Mouse (Mus musculus): ENCODE data around the gene Rad23b. TPM values are rescaled to one million over a fixed set of nuclear protein-coding genes. Genes with fewer than 3 reads are reported as not detected.
A peak's percentile ranks its signal among the peaks of the same experiment; 100 is the strongest.

Gene Rad23b
- polyA plus RNA-seq, 1 experiment, result 230 TPM

- no peak for DNase-seq (ENCODE audit: low read depth)
- no peak for TF ChIP-seq CTCF (IDR thresholded peaks at IDR 0.05; ENCODE audit: borderline replicate concordance, extremely low read depth, insufficient read depth, insufficient read length)
- TF ChIP-seq POLR2A (IDR thresholded peaks at IDR 0.05; ENCODE audit: borderline replicate concordance, extremely low read depth, insufficient read depth, insufficient read length, poor library complexity, severe bottlenecking), result no peak
These were observed 10.9 kb upstream of the Rad23b start for GRCm38 (mm10) chr4:55338905-55339304.

DNA sequence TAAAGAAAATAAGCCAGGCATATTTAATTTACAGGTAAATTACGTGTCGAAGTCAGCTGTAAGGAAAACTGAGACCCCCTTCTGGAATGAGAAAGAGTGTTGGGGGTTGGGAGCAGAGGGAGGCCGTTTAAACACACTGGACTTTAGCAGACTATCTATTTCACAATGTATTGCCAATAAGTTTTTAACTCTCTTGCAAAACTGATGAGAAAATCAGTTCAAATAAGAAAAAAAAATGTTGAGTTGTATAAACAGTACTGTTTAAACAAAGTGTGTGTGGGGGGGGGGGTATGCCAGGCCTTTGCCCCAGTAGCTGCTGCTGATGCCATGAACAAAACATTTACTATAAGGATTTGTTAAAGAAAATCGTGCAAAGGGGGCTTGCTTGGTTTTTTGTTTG lies 10.5 kb upstream of the Rad23b start:
- TF ChIP-seq CTCF (IDR thresholded peaks at IDR 0.05; ENCODE audit: borderline replicate concordance, extremely low read depth, insufficient read depth, insufficient read length), result no peak
- TF ChIP-seq POLR2A (IDR thresholded peaks at IDR 0.05; ENCODE audit: borderline replicate concordance, extremely low read depth, insufficient read depth, insufficient read length, poor library complexity, severe bottlenecking), result no peak
- DNase-seq (ENCODE audit: low read depth), result no peak

GRCm38 (mm10) chr4:55341797-55342196 lies 8.0 kb upstream of the Rad23b start:
- no peak for DNase-seq (ENCODE audit: low read depth)
- TF ChIP-seq POLR2A (IDR thresholded peaks at IDR 0.05; ENCODE audit: borderline replicate concordance, extremely low read depth, insufficient read depth, insufficient read length, poor library complexity, severe bottlenecking), result no peak
- no peak for TF ChIP-seq CTCF (IDR thresholded peaks at IDR 0.05; ENCODE audit: borderline replicate concordance, extremely low read depth, insufficient read depth, insufficient read length)

DNA sequence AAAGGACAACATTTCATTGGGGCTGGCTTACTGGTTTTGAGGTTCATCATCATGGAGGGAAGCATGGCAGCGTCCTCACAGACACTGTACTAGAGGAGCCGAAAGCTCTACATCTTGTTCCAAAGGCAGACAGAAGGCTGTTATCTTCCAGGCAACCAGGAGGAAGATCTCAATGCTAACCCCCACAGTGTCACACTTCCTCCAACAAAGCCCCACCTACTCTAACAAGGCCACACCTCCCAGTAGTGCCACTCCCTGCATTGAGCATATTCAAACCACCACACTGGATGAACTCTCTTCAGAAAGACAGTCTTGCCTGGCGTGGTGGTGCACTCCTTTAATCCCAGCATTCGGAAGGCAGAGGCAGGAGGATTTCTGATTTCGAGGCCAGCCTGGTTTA lies 7.2 kb upstream of the Rad23b start:
- no peak for DNase-seq (ENCODE audit: low read depth)
- TF ChIP-seq CTCF (IDR thresholded peaks at IDR 0.05; ENCODE audit: borderline replicate concordance, extremely low read depth, insufficient read depth, insufficient read length) (no peak), POLR2A (IDR thresholded peaks at IDR 0.05; ENCODE audit: borderline replicate concordance, extremely low read depth, insufficient read depth, insufficient read length, poor library complexity, severe bottlenecking) (no peak)

- no peak for TF ChIP-seq CTCF (IDR thresholded peaks at IDR 0.05; ENCODE audit: borderline replicate concordance, extremely low read depth, insufficient read depth, insufficient read length)
- no peak for TF ChIP-seq POLR2A (IDR thresholded peaks at IDR 0.05; ENCODE audit: borderline replicate concordance, extremely low read depth, insufficient read depth, insufficient read length, poor library complexity, severe bottlenecking)
- no peak for DNase-seq (ENCODE audit: low read depth)
These were observed 6.6 kb upstream of the Rad23b start for GRCm38 (mm10) chr4:55343287-55343686.

DNA sequence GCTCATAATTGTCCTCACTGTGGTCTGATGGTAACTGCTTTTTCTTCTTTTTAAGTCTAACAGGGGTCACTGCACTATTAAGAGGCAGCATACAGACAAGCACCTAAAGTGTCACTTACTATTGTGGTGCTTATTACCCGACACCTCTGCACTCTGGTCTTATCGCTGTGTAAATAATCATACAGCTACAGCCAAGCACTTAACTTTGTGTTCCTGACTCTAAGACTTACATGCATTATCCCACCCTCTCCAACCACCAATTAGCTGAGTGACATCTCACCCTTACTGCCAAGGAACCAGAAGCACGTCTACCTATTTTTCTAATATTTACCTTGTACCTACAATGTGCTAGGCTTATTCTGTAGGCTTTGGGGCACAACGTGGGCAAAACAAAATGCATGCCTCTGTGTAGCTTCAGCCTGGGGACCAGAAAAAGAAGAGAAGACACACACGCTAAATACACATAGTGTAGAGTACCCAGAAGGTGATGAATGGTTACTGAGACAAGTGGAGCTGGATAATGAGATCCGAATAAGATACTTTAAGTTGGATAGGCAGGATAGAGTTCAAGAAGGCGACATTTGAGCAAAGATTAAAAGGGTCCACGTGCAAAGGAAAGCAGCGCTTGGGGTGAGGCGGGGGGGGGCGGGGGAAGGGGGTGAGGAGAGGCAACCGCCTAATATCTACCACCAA lies 938 bp upstream of the Rad23b start:
- no peak for TF ChIP-seq CTCF (IDR thresholded peaks at IDR 0.05; ENCODE audit: borderline replicate concordance, extremely low read depth, insufficient read depth, insufficient read length)
- TF ChIP-seq POLR2A (IDR thresholded peaks at IDR 0.05; ENCODE audit: borderline replicate concordance, extremely low read depth, insufficient read depth, insufficient read length, poor library complexity, severe bottlenecking), result no peak
- DNase-seq (ENCODE audit: low read depth), result no peak

DNA sequence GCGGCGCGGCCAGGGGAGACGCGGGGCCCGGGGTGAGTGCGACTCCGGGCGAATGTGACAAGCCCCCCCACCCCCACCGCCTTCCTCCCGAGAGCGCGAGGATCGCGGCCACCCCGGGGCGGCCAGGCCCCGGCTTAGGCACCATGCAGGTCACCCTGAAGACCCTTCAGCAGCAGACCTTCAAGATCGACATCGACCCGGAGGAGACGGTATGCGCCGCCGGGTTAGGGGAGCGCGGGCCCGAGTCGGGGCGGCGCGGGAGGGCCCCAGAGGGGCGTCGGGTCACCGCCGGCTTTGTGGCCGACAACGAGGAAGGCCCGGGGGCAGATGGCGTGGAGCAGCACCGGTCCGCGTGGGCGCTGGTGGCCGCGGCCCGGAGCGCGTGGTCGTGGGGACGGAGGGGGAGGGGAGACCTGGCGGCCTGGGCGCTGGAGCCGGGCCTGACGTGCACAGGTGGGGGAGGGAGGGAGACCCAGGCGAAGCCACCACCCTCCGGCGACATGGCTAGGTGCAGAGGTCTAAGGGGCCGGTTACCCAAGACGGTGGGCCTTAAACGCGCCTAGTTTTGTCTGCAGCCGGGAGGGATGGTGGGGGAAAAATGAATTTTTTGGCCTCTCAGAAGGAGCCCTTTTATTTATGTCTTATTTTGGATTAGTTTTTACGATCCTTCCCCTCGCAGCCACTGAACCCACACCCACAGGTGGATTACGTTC lies 532 bp downstream of the Rad23b start:
- TF ChIP-seq CTCF (IDR thresholded peaks at IDR 0.05; ENCODE audit: borderline replicate concordance, extremely low read depth, insufficient read depth, insufficient read length), result no peak
- no peak for TF ChIP-seq POLR2A (IDR thresholded peaks at IDR 0.05; ENCODE audit: borderline replicate concordance, extremely low read depth, insufficient read depth, insufficient read length, poor library complexity, severe bottlenecking)
- DNase-seq (ENCODE audit: low read depth), result peak; percentile 59

GRCm38 (mm10) chr4:55351037-55351436 lies 1.2 kb downstream of the Rad23b start:
- no peak for DNase-seq (ENCODE audit: low read depth)

GRCm38 (mm10) chr4:55351860-55352259 lies 2.0 kb downstream of the Rad23b start:
- no peak for DNase-seq (ENCODE audit: low read depth)
- TF ChIP-seq CTCF (IDR thresholded peaks at IDR 0.05; ENCODE audit: borderline replicate concordance, extremely low read depth, insufficient read depth, insufficient read length) (no peak), POLR2A (IDR thresholded peaks at IDR 0.05; ENCODE audit: borderline replicate concordance, extremely low read depth, insufficient read depth, insufficient read length, poor library complexity, severe bottlenecking) (no peak)

More at GRCm38 (mm10) chr4:55351037-55351436, 1.2 kb downstream of the Rad23b start:
- TF ChIP-seq CTCF (IDR thresholded peaks at IDR 0.05; ENCODE audit: borderline replicate concordance, extremely low read depth, insufficient read depth, insufficient read length) (no peak), POLR2A (IDR thresholded peaks at IDR 0.05; ENCODE audit: borderline replicate concordance, extremely low read depth, insufficient read depth, insufficient read length, poor library complexity, severe bottlenecking) (no peak)

DNA sequence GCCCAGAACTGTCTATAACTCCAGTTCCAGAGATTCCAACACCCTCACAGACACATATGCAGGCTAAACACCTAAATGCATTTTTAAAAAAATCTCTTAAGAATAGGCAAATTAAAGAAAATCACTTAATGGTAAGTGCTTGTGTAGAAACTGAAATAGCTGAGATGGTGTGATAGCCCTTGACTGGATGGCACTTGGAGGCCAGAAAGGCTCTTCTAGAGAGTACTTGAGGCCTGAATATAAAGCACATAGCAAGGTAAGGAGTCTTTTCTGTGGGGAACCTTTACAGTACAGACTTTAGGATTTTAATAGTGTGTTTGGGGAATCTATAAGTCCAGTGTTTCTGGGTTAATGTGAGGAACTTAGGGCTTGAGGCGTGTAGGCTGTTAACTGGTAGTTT lies 4.2 kb downstream of the Rad23b start:
- TF ChIP-seq POLR2A (IDR thresholded peaks at IDR 0.05; ENCODE audit: borderline replicate concordance, extremely low read depth, insufficient read depth, insufficient read length, poor library complexity, severe bottlenecking) (no peak), CTCF (IDR thresholded peaks at IDR 0.05; ENCODE audit: borderline replicate concordance, extremely low read depth, insufficient read depth, insufficient read length) (no peak)
- no peak for DNase-seq (ENCODE audit: low read depth)

GRCm38 (mm10) chr4:55355845-55356244 lies 6.0 kb downstream of the Rad23b start:
- TF ChIP-seq POLR2A (IDR thresholded peaks at IDR 0.05; ENCODE audit: borderline replicate concordance, extremely low read depth, insufficient read depth, insufficient read length, poor library complexity, severe bottlenecking), result no peak
- TF ChIP-seq CTCF (IDR thresholded peaks at IDR 0.05; ENCODE audit: borderline replicate concordance, extremely low read depth, insufficient read depth, insufficient read length), result no peak
- no peak for DNase-seq (ENCODE audit: low read depth)

GRCm38 (mm10) chr4:55356726-55357125 lies 6.9 kb downstream of the Rad23b start:
- no peak for DNase-seq (ENCODE audit: low read depth)
- TF ChIP-seq CTCF (IDR thresholded peaks at IDR 0.05; ENCODE audit: borderline replicate concordance, extremely low read depth, insufficient read depth, insufficient read length) (no peak), POLR2A (IDR thresholded peaks at IDR 0.05; ENCODE audit: borderline replicate concordance, extremely low read depth, insufficient read depth, insufficient read length, poor library complexity, severe bottlenecking) (no peak)

All from brain, embryonic 14.5 days (tissue).